Mouse (Mus musculus) midbrain, embryonic 11.5 days (tissue): ENCODE data around the gene Plppr3. TPM values are rescaled to one million over a fixed set of nuclear protein-coding genes. Genes with fewer than 3 reads are reported as not detected.
"Not testable (repeated sequence)": the region's sequence is repeated elsewhere in the genome, so short reads cannot be mapped to it uniquely, and the experiment has no call there.

Source experiments
- ATAC-seq: fragments of 200-750 bp; cut with Nextera tagmentation; 2 replicates; pipeline ENCODE4 v1.8.0; 2017; ENCODE audit warnings: moderate TSS enrichment, moderate library complexity; ENCODE audit not compliant: low FRiP score
- DNase-seq: peaks from one replicate; pipeline ENCODE4 v3.0.0; 2015; ENCODE audit warnings: low spot score; ENCODE audit errors: missing footprints
- H3K27ac ChIP-seq: fragments of 300-500 bp; sonication (generic); 2 replicates; pipeline ENCODE4 v1.5.1; 2014; ENCODE audit warnings: low read depth, low read length
- H3K27me3 ChIP-seq: fragments of 300-500 bp; sonication (generic); 2 replicates; pipeline ENCODE4 v1.6.1; 2014; ENCODE audit warnings: mild to moderate bottlenecking, low read length, moderate library complexity, mixed read lengths; ENCODE audit not compliant: control insufficient read depth, insufficient read depth
- H3K36me3 ChIP-seq: fragments of 300-500 bp; sonication (generic); 2 replicates; pipeline ENCODE4 v1.6.1; 2014; ENCODE audit warnings: mild to moderate bottlenecking, low read length, moderate library complexity, mixed read lengths; ENCODE audit not compliant: control insufficient read depth, insufficient read depth
- H3K4me1 ChIP-seq: fragments of 300-500 bp; sonication (generic); 2 replicates; pipeline ENCODE4 v1.6.1; 2014; ENCODE audit warnings: low read length; ENCODE audit not compliant: control insufficient read depth, insufficient read depth
- H3K4me2 ChIP-seq: fragments of 300-500 bp; sonication (generic); 2 replicates; pipeline ENCODE4 v1.6.1; 2014; ENCODE audit warnings: mild to moderate bottlenecking, moderate library complexity
- H3K4me3 ChIP-seq: fragments of 300-500 bp; sonication (generic); 2 replicates; pipeline ENCODE4 v1.5.1; 2014; ENCODE audit warnings: low read depth, low read length
- H3K9ac ChIP-seq: fragments of 300-500 bp; sonication (generic); 2 replicates; pipeline ENCODE4 v1.6.1; 2014; ENCODE audit warnings: low read length
- H3K9me3 ChIP-seq: fragments of 300-500 bp; sonication (generic); 2 replicates; pipeline ENCODE4 v1.6.1; 2016; ENCODE audit warnings: low read length; ENCODE audit not compliant: control insufficient read depth
- WGBS: fragments of 180-500 bp; shearing (Covaris S2); extraction: QIAGEN DNeasy Blood & Tissue Kit; methylation state at CpG from one replicate; pipeline ENCODE4 v1.1.7; 2014; 5-methylcytosine and 5-hydroxymethylcytosine counted together
- polyA plus RNA-seq: library from polyadenylated mRNA; unstranded; fragments of >200 nt; fragmentation: Nextera tagmentation; extraction: Ambion mirVana; gene quantifications from 2 replicates; pipeline ENCODE4 v1.2.1, GENCODE M21; 2014

Gene Plppr3
- polyA plus RNA-seq, 1 experiment from 2014 or later = 117 TPM

- peak within 1 kb of the TSS; percentile 98 for H3K9ac ChIP-seq
- peaks cover 13% of the 10 kb centered on the region; the same call in 1 of the 2 replicates for H3K36me3 ChIP-seq
- WGBS = 2% methylated on average over 52 of the region's 52 CpGs
- peak within 1 kb of the TSS; percentile 39 for H3K4me2 ChIP-seq
- H3K27me3 ChIP-seq = no peaks in the 10 kb centered on the region
- DNase-seq = peak; percentile 99
- no peaks in the 10 kb centered on the region for H3K9me3 ChIP-seq
- H3K27ac ChIP-seq = peak within 1 kb of the TSS; percentile 95
- peaks cover 8% of the 10 kb centered on the region for H3K4me1 ChIP-seq
- peak; percentile 95 for ATAC-seq
- H3K4me3 ChIP-seq = peak within 1 kb of the TSS; percentile 76
These were observed 34.0 kb upstream of the Plppr3 start, which contains the start of gene Med16 for GRCm38 (mm10) chr10:79908167-79909091. Med16 (minus strand) TSS chr10:79908923.

DNA sequence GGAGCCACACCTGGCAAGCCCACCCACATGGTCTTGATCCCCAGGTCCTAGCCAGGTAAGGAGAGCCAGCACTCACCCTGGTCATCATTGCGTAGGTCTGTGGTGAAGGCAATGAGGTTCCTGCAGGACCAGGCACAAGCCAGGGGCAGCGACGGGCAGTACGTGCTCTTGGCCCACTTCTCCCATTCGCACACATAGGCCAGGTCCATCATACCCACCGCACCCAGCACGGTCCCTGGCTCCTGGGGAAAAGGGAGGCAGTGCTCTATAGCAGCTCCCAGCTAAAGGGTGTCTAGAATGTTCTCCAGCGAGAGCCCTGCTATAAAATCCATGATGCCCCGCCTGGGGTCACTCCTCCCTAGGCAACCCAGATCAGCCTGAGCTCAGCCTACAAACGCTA, 33.0 kb upstream of the Plppr3 start:
- no peak for DNase-seq
- Histone ChIP-seq H3K36me3 (peaks cover 13% of the 10 kb centered on the region), H3K4me3 (no peak overlapping the region)

GRCm38 (mm10) chr10:79906712-79907111, 32.3 kb upstream of the Plppr3 start:
- 92% methylated on average over 9 of the region's 9 CpGs for WGBS
- Histone ChIP-seq H3K27ac (no peak overlapping the region), H3K4me2 (no peak overlapping the region), H3K27me3 (no peaks in the 10 kb centered on the region), H3K9me3 (no peaks in the 10 kb centered on the region), H3K4me1 (peaks cover 9% of the 10 kb centered on the region), H3K9ac (no peak overlapping the region), H3K4me3 (no peak overlapping the region), H3K36me3 (peaks cover 13% of the 10 kb centered on the region)
- ATAC-seq = no peak
- DNase-seq = no peak

More for the DNA sequence above, 33.0 kb upstream of the Plppr3 start:
- no peak for ATAC-seq
- no peaks in the 10 kb centered on the region for H3K27me3 ChIP-seq
- no peaks in the 10 kb centered on the region for H3K9me3 ChIP-seq
- 94% methylated on average over 10 of the region's 10 CpGs for WGBS
- no peak overlapping the region for H3K9ac ChIP-seq
- no peak overlapping the region for H3K27ac ChIP-seq
- H3K4me2 ChIP-seq = no peak overlapping the region
- peaks cover 8% of the 10 kb centered on the region for H3K4me1 ChIP-seq

DNA sequence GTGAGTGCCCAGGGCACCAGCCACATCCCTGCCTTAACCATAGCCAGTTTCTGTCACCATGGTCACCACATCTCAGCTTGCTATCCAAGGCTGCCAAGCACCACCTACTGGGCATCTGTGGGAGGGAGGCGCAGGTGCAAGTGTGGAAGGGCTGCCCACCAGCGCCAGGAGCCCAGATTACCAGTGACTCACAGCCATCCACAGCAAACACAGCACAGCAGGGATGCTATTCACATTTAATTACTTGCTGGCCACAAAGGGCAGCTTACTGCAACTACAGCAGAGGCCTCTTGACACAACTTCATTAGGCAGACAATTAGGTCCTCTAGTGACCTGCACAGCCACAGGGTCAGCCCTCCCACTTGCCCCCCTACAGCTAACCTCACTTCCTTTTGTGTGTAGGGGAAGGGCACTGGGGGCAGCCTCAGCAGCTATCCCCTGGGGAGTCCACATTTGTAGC, 26.5 kb upstream of the Plppr3 start:
- 12% methylated on average over 2 of the region's 2 CpGs for WGBS
- ATAC-seq = peak; percentile 47
- H3K27ac ChIP-seq = no peak overlapping the region
- no peak overlapping the region for H3K9ac ChIP-seq
- peaks cover 9% of the 10 kb centered on the region for H3K36me3 ChIP-seq
- no peak overlapping the region for H3K4me3 ChIP-seq
- no peak overlapping the region for H3K4me2 ChIP-seq
- peaks cover 13% of the 10 kb centered on the region for H3K4me1 ChIP-seq
- H3K9me3 ChIP-seq = no peaks in the 10 kb centered on the region
- peaks cover 2% of the 10 kb centered on the region; the same call in 1 of the 2 replicates for H3K27me3 ChIP-seq
- DNase-seq = no peak

- 55% methylated on average over 20 of the region's 20 CpGs for WGBS
- Histone ChIP-seq H3K9ac (no peak overlapping the region), H3K36me3 (peaks cover 6% of the 10 kb centered on the region), H3K4me3 (no peak overlapping the region), H3K27me3 (peaks cover 2% of the 10 kb centered on the region; the same call in 1 of the 2 replicates), H3K9me3 (no peaks in the 10 kb centered on the region), H3K27ac (no peak overlapping the region), H3K4me1 (peaks cover 13% of the 10 kb centered on the region), H3K4me2 (no peak overlapping the region)
- DNase-seq (no peak), ATAC-seq (no peak)
These were observed 23.1 kb upstream of the Plppr3 start for GRCm38 (mm10) chr10:79897316-79898245.

- WGBS = 85% methylated on average over 13 of the region's 13 CpGs
- peaks cover 2% of the 10 kb centered on the region; the same call in 1 of the 2 replicates for H3K27me3 ChIP-seq
These were observed 22.4 kb upstream of the Plppr3 start for GRCm38 (mm10) chr10:79896814-79897213.

DNA sequence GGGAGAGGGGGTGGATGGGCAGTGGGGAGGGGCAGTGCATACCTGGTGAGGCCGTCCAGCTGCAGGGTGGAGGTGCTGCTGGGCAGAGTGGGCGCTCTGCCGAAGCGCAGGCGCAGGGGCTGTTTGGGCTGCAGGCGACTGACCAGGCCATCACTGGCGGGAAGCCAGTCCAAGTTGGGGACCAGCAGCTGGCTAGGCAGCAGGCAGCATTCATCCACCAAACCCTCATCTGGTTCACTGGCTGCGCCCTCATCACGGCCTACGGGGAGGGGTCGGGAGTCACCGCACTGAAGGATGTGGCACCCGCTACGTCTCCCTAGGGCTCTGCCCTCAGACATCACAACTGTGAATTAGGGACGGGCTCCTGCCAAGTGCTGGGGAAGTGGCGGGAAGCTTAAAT, 21.9 kb upstream of the Plppr3 start:
- no peak overlapping the region for H3K27ac ChIP-seq
- WGBS = 96% methylated on average over 16 of the region's 16 CpGs
- H3K9me3 ChIP-seq = no peaks in the 10 kb centered on the region
- H3K4me3 ChIP-seq = no peak overlapping the region
- ATAC-seq = no peak
- DNase-seq = no peak
- H3K36me3 ChIP-seq = peaks cover 6% of the 10 kb centered on the region; the same call in 1 of the 2 replicates
- no peak overlapping the region for H3K9ac ChIP-seq
- H3K4me2 ChIP-seq = no peak overlapping the region
- peaks cover 8% of the 10 kb centered on the region for H3K4me1 ChIP-seq
- peaks cover 2% of the 10 kb centered on the region; the same call in 1 of the 2 replicates for H3K27me3 ChIP-seq

More at GRCm38 (mm10) chr10:79896814-79897213, 22.4 kb upstream of the Plppr3 start:
- H3K9ac ChIP-seq = no peak overlapping the region
- peaks cover 13% of the 10 kb centered on the region for H3K4me1 ChIP-seq
- no peak for ATAC-seq
- no peak overlapping the region for H3K4me3 ChIP-seq
- H3K36me3 ChIP-seq = peaks cover 6% of the 10 kb centered on the region; the same call in 1 of the 2 replicates
- H3K4me2 ChIP-seq = no peak overlapping the region
- no peak overlapping the region for H3K27ac ChIP-seq
- no peak for DNase-seq
- no peaks in the 10 kb centered on the region for H3K9me3 ChIP-seq

GRCm38 (mm10) chr10:79892451-79893118, 18.2 kb upstream of the Plppr3 start:
- H3K4me1 ChIP-seq, H3K27me3 ChIP-seq, H3K27ac ChIP-seq, H3K4me3 ChIP-seq, H3K9me3 ChIP-seq, H3K9ac ChIP-seq, H3K4me2 ChIP-seq, H3K36me3 ChIP-seq: not testable (repeated sequence)
- DNase-seq = peak; percentile 99
- peak; percentile 61 for ATAC-seq
- WGBS = 44% methylated on average over 22 of the region's 22 CpGs
